Mouse (Mus musculus) heart, embryonic 11.5 days (tissue): ENCODE results near the gene Knl1. TPM values are rescaled to one million over a fixed set of nuclear protein-coding genes. Genes with fewer than 3 reads are reported as not detected.

Experiments
- ATAC-seq: fragments of 200-750 bp; cut with Nextera tagmentation; replicated peaks from 2 replicates; pipeline ENCODE4 v1.8.0; 2017; ENCODE audit warnings: moderate library complexity; ENCODE audit not compliant: insufficient number of reproducible peaks, low FRiP score, low TSS enrichment
- H3K27ac ChIP-seq: fragments of 300-500 bp; sonication (generic); 2 replicates; pipeline ENCODE4 v1.5.1; 2014; ENCODE audit warnings: mild to moderate bottlenecking, low read depth, low read length
- H3K27me3 ChIP-seq: fragments of 300-500 bp; sonication (generic); 2 replicates; pipeline ENCODE4 v1.6.1; 2014; ENCODE audit warnings: mild to moderate bottlenecking, low read length, mixed read lengths; ENCODE audit not compliant: control insufficient read depth, insufficient read depth
- H3K36me3 ChIP-seq: fragments of 300-500 bp; sonication (generic); 2 replicates; pipeline ENCODE4 v1.6.1; 2014; ENCODE audit warnings: mild to moderate bottlenecking, low read length, moderate library complexity, mixed read lengths; ENCODE audit not compliant: control insufficient read depth, insufficient read depth
- H3K4me1 ChIP-seq: fragments of 300-500 bp; sonication (generic); 2 replicates; pipeline ENCODE4 v1.6.1; 2014; ENCODE audit warnings: low read length; ENCODE audit not compliant: control insufficient read depth, insufficient read depth
- H3K4me2 ChIP-seq: fragments of 300-500 bp; sonication (generic); 2 replicates; pipeline ENCODE4 v1.6.1; 2014; ENCODE audit warnings: mild to moderate bottlenecking, moderate library complexity
- H3K4me3 ChIP-seq: fragments of 300-500 bp; sonication (generic); 2 replicates; pipeline ENCODE4 v1.5.1; 2014; ENCODE audit warnings: low read depth, low read length
- H3K9ac ChIP-seq: fragments of 300-500 bp; sonication (generic); 2 replicates; pipeline ENCODE4 v1.6.1; 2014; ENCODE audit warnings: mild to moderate bottlenecking, low read depth, low read length, moderate library complexity
- H3K9me3 ChIP-seq: fragments of 300-500 bp; sonication (generic); replicated peaks from 2 replicates; pipeline ENCODE4 v1.6.1; 2016; ENCODE audit warnings: low read length; ENCODE audit not compliant: control insufficient read depth
- WGBS: fragments of 180-500 bp; shearing (Covaris S2); extraction: QIAGEN DNeasy Blood & Tissue Kit; methylation state at CpG from one replicate; pipeline ENCODE4 v1.1.7; 2014; ENCODE audit not compliant: insufficient replicate concordance; 5-methylcytosine and 5-hydroxymethylcytosine counted together
- polyA plus RNA-seq: library from polyadenylated mRNA; unstranded; fragments of >200 nt; fragmentation: Nextera tagmentation; extraction: Ambion mirVana; gene quantifications from 2 replicates; pipeline ENCODE4 v1.2.1, GENCODE M21; 2014

Knl1 gene
- polyA plus RNA-seq, 1 experiment from 2014 or later = 30.9 TPM

- H3K4me1 ChIP-seq = no peaks in the 10 kb centered on the region
- H3K4me2 ChIP-seq = no peak overlapping the region
Observed at GRCm38 (mm10) chr2:119060139-119060538, 13.2 kb downstream of the Knl1 start.

GRCm38 (mm10) chr2:119072397-119072796 lies 25.5 kb downstream of the Knl1 start:
- Histone ChIP-seq H3K27ac (no peak overlapping the region), H3K9ac (no peak overlapping the region), H3K9me3 (no peaks in the 10 kb centered on the region), H3K4me1 (no peaks in the 10 kb centered on the region), H3K27me3 (no peaks in the 10 kb centered on the region), H3K4me2 (no peak overlapping the region), H3K36me3 (no peaks in the 10 kb centered on the region), H3K4me3 (no peak overlapping the region)
- ATAC-seq = no peak
- 89% methylated on average over 4 of the region's 4 CpGs for WGBS

More at GRCm38 (mm10) chr2:119060139-119060538, 13.2 kb downstream of the Knl1 start:
- Histone ChIP-seq H3K36me3 (peaks cover 2% of the 10 kb centered on the region; the same call in 1 of the 2 replicates), H3K4me3 (no peak overlapping the region), H3K9ac (no peak overlapping the region), H3K9me3 (no peaks in the 10 kb centered on the region), H3K27ac (no peak overlapping the region), H3K27me3 (no peaks in the 10 kb centered on the region)
- ATAC-seq = no peak
- 93% methylated on average over 2 of the region's 2 CpGs for WGBS

- WGBS = 85% methylated on average over 2 of the region's 2 CpGs
- Histone ChIP-seq H3K27ac (no peak overlapping the region), H3K27me3 (no peaks in the 10 kb centered on the region), H3K9ac (no peak overlapping the region), H3K4me1 (no peaks in the 10 kb centered on the region), H3K9me3 (no peaks in the 10 kb centered on the region), H3K36me3 (peaks cover 4% of the 10 kb centered on the region), H3K4me2 (no peak overlapping the region), H3K4me3 (no peak overlapping the region)
- no peak for ATAC-seq
Observed at GRCm38 (mm10) chr2:119086156-119086555, 39.2 kb downstream of the Knl1 start.

GRCm38 (mm10) chr2:119101552-119101951 lies 54.6 kb downstream of the Knl1 start:
- H3K4me1 ChIP-seq = no peaks in the 10 kb centered on the region
- ATAC-seq = no peak
- no peak overlapping the region for H3K4me2 ChIP-seq
- H3K36me3 ChIP-seq = peaks cover 16% of the 10 kb centered on the region
- H3K9ac ChIP-seq = no peak overlapping the region
- H3K27me3 ChIP-seq = no peaks in the 10 kb centered on the region
- H3K27ac ChIP-seq = no peak overlapping the region
- no peak overlapping the region for H3K4me3 ChIP-seq
- H3K9me3 ChIP-seq = no peaks in the 10 kb centered on the region

- H3K4me3 ChIP-seq = no peak overlapping the region
- H3K9ac ChIP-seq = no peak overlapping the region
- H3K36me3 ChIP-seq = peaks cover 7% of the 10 kb centered on the region
- WGBS = 79% methylated on average over 5 of the region's 5 CpGs
- no peaks in the 10 kb centered on the region for H3K9me3 ChIP-seq
- ATAC-seq = no peak
- no peaks in the 10 kb centered on the region for H3K27me3 ChIP-seq
- H3K4me1 ChIP-seq = no peaks in the 10 kb centered on the region
- H3K4me2 ChIP-seq = no peak overlapping the region
- H3K27ac ChIP-seq = no peak overlapping the region
Observed at GRCm38 (mm10) chr2:119106583-119106982, 59.7 kb downstream of the Knl1 start.

GRCm38 (mm10) chr2:119108554-119108953 lies 61.6 kb downstream of the Knl1 start:
- WGBS = 41% methylated on average over 4 of the region's 4 CpGs
- Histone ChIP-seq H3K27ac (no peak overlapping the region), H3K27me3 (no peaks in the 10 kb centered on the region), H3K4me2 (no peak overlapping the region), H3K4me1 (peaks cover 4% of the 10 kb centered on the region), H3K9ac (no peak overlapping the region), H3K4me3 (no peak overlapping the region), H3K36me3 (peaks cover 3% of the 10 kb centered on the region; the same call in 1 of the 2 replicates), H3K9me3 (no peaks in the 10 kb centered on the region)
- no peak for ATAC-seq

- H3K4me3 ChIP-seq = no peak overlapping the region
- H3K27me3 ChIP-seq = no peaks in the 10 kb centered on the region
- H3K4me1 ChIP-seq = peaks cover 5% of the 10 kb centered on the region
- H3K9ac ChIP-seq = no peak overlapping the region
- WGBS = 87% methylated on average over 3 of the region's 3 CpGs
- no peaks in the 10 kb centered on the region for H3K9me3 ChIP-seq
- H3K36me3 ChIP-seq = no peaks in the 10 kb centered on the region
- no peak for ATAC-seq
- H3K27ac ChIP-seq = no peak overlapping the region
- no peak overlapping the region for H3K4me2 ChIP-seq
Observed at GRCm38 (mm10) chr2:119111060-119111459, 64.1 kb downstream of the Knl1 start.

- ATAC-seq = peak; percentile 84
Observed at GRCm38 (mm10) chr2:119112438-119113112, 65.7 kb downstream of the Knl1 start, which contains the start of gene Rad51. Rad51 (plus strand) TSS chr2:119112793.

More at GRCm38 (mm10) chr2:119112438-119113112, 65.7 kb downstream of the Knl1 start, which contains the start of gene Rad51:
- Histone ChIP-seq H3K4me2 (peak within 1 kb of the TSS; percentile 80), H3K9me3 (no peaks in the 10 kb centered on the region), H3K27ac (peak within 1 kb of the TSS; percentile 80), H3K9ac (peak within 1 kb of the TSS; percentile 81), H3K36me3 (no peaks in the 10 kb centered on the region), H3K4me3 (peak within 1 kb of the TSS; percentile 70), H3K4me1 (peaks cover 5% of the 10 kb centered on the region), H3K27me3 (no peaks in the 10 kb centered on the region)
- under 1% methylated on average over 51 of the region's 51 CpGs for WGBS
